Mouse (Mus musculus) stomach, embryonic 14.5 days (tissue): ENCODE data around the gene Gli2. TPM values are rescaled to one million over a fixed set of nuclear protein-coding genes. Genes with fewer than 3 reads are reported as not detected.

ENCODE experiments used
- ATAC-seq: fragments of 200-750 bp; cut with Nextera tagmentation; 2 replicates; pipeline ENCODE4 v1.8.0; 2017; ENCODE audit warnings: low read depth, moderate TSS enrichment; ENCODE audit not compliant: insufficient number of reproducible peaks, insufficient read depth, low FRiP score
- H3K27ac ChIP-seq: fragments of 300-500 bp; sonication (generic); 2 replicates; pipeline ENCODE4 v1.5.1; 2014; ENCODE audit warnings: mild to moderate bottlenecking, low read length, moderate library complexity, mixed read lengths
- H3K27me3 ChIP-seq: fragments of 300-500 bp; sonication (generic); 2 replicates; pipeline ENCODE4 v1.6.1; 2014; ENCODE audit warnings: low read length, control low read depth, mixed read lengths; ENCODE audit not compliant: control insufficient read depth, insufficient read depth
- H3K36me3 ChIP-seq: fragments of 300-500 bp; sonication (generic); 2 replicates; pipeline ENCODE4 v1.6.1; 2014; ENCODE audit warnings: mild to moderate bottlenecking, control low read depth, low read length, moderate library complexity, mixed read lengths; ENCODE audit not compliant: control insufficient read depth, insufficient read depth
- H3K4me1 ChIP-seq: fragments of 300-500 bp; sonication (generic); 2 replicates; pipeline ENCODE4 v1.6.1; 2014; ENCODE audit warnings: low read length, control low read depth, mixed read lengths; ENCODE audit not compliant: control insufficient read depth, insufficient read depth
- H3K4me2 ChIP-seq: fragments of 300-500 bp; sonication (generic); replicated peaks from 2 replicates; pipeline ENCODE4 v1.6.1; 2014; ENCODE audit warnings: low read depth, low read length, control low read depth
- H3K4me3 ChIP-seq: fragments of 300-500 bp; sonication (generic); 2 replicates; pipeline ENCODE4 v1.5.1; 2014; ENCODE audit warnings: low read depth, low read length, control low read depth
- H3K9ac ChIP-seq: fragments of 300-500 bp; sonication (generic); replicated peaks from 2 replicates; pipeline ENCODE4 v1.6.1; 2014; ENCODE audit warnings: low read depth, mild to moderate bottlenecking, control low read depth, low read length, moderate library complexity, mixed read lengths
- H3K9me3 ChIP-seq: fragments of 300-500 bp; sonication (generic); 2 replicates; pipeline ENCODE4 v1.6.1; 2016; ENCODE audit warnings: low read depth, low read length, control low read depth; ENCODE audit not compliant: control insufficient read depth
- WGBS: fragments of 180-500 bp; shearing (Covaris S2); extraction: QIAGEN DNeasy Blood & Tissue Kit; methylation state at CpG from one replicate; pipeline ENCODE4 v1.1.7; 2014; 5-methylcytosine and 5-hydroxymethylcytosine counted together
- polyA plus RNA-seq: library from polyadenylated mRNA; unstranded; fragments of >200 nt; fragmentation: Nextera tagmentation; extraction: Ambion mirVana; gene quantifications from 2 replicates; pipeline ENCODE4 v1.2.1, GENCODE M21; 2014

Gli2 gene
- polyA plus RNA-seq, 1 experiment from 2014 or later, result 18.5 TPM

DNA sequence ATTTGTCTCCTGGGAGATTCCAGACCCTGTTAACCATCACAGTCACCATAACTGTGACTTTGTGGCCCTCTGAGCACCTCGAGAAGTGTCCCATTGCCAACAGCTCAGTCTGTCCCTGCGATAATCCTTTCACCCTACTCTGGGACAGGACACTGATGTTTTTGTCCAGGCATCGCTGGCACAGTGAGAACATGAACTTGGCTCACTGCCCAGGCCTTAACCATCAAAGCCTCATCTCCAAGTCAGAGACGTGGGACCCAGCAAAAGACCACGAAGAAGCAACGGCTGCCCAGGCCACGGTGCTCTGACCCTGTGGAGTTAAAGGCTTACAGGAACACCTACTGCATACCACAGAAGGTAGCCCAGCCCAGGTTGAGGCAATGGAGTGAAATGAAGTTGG, 72.8 kb downstream of the Gli2 start:
- 46% methylated on average over 7 of the region's 7 CpGs for WGBS

GRCm38 (mm10) chr1:118976596-118976995, 76.8 kb downstream of the Gli2 start:
- Histone ChIP-seq H3K9me3 (no peaks in the 10 kb centered on the region), H3K4me2 (no peak overlapping the region), H3K36me3 (peaks cover 8% of the 10 kb centered on the region), H3K27ac (peak overlapping the region; percentile 78; the same call in 1 of the 2 replicates), H3K4me1 (peaks cover 22% of the 10 kb centered on the region), H3K9ac (no peak overlapping the region), H3K27me3 (no peaks in the 10 kb centered on the region), H3K4me3 (no peak overlapping the region)
- WGBS, result 27% methylated on average over 9 of the region's 9 CpGs
- peak; percentile 67; the same call in 1 of the 2 replicates for ATAC-seq

More for the DNA sequence above, 72.8 kb downstream of the Gli2 start:
- Histone ChIP-seq H3K9me3 (no peaks in the 10 kb centered on the region), H3K4me3 (no peak overlapping the region), H3K36me3 (no peaks in the 10 kb centered on the region), H3K4me2 (peak overlapping the region; percentile 49), H3K9ac (peak overlapping the region; percentile 40; the same call in 1 of the 2 replicates), H3K27ac (peak overlapping the region; percentile 55; the same call in 1 of the 2 replicates), H3K27me3 (no peaks in the 10 kb centered on the region), H3K4me1 (peaks cover 57% of the 10 kb centered on the region)
- no peak for ATAC-seq

- peaks cover 8% of the 10 kb centered on the region for H3K36me3 ChIP-seq
- no peak overlapping the region for H3K4me2 ChIP-seq
- no peaks in the 10 kb centered on the region for H3K27me3 ChIP-seq
- no peak overlapping the region for H3K4me3 ChIP-seq
- no peaks in the 10 kb centered on the region for H3K9me3 ChIP-seq
- H3K9ac ChIP-seq, result no peak overlapping the region
- WGBS, result 88% methylated on average over 3 of the region's 3 CpGs
- no peak overlapping the region for H3K27ac ChIP-seq
- H3K4me1 ChIP-seq, result peaks cover 11% of the 10 kb centered on the region
- no peak for ATAC-seq
Measured at GRCm38 (mm10) chr1:118975376-118975775, 78.0 kb downstream of the Gli2 start.

DNA sequence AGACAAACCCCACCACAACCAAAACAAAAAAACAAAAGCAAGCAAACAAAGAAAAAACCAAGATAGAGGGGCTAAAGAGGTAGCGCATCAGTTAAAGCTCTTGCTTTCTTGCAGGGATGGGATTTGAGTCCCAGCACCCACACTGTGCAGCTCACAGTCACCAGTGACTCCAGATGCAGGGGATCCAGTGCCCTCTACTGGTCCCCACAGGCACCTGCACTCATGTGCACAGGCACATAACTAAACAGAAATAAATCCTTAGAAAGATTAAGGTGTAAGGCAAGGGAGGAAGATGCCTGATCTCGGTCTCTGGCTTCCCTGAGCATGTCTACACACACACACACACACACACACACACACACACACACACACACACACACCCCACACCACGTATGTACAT, 83.4 kb downstream of the Gli2 start:
- ATAC-seq, result no peak
- Histone ChIP-seq H3K4me1 (no peaks in the 10 kb centered on the region), H3K36me3 (peaks cover 8% of the 10 kb centered on the region), H3K27ac (no peak overlapping the region), H3K9ac (no peak overlapping the region), H3K27me3 (no peaks in the 10 kb centered on the region), H3K4me2 (no peak overlapping the region), H3K9me3 (no peaks in the 10 kb centered on the region), H3K4me3 (no peak overlapping the region)
- WGBS, result 97% methylated on average over 3 of the region's 3 CpGs

DNA sequence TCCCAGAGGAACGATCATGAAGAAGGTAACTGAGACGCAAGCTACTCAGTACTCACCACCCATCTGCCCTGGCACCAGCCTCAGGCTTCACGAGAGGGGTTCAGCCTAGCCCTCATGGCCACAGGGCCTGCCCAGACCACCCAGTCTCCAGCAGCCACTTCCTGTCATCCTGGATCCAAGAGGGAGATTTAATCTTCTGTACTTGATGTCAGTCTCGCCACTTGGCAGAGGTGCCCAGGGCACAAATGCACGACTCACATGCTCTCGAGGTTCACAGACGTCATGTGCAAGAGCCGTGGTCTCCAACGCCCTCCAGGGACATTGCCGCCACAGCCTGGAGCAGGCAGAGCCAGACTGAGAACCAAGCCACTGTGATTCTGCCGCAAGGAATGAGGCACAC, 84.0 kb downstream of the Gli2 start:
- Histone ChIP-seq H3K4me2 (no peak overlapping the region), H3K27me3 (no peaks in the 10 kb centered on the region), H3K4me1 (no peaks in the 10 kb centered on the region), H3K27ac (no peak overlapping the region), H3K4me3 (no peak overlapping the region), H3K9me3 (no peaks in the 10 kb centered on the region), H3K9ac (no peak overlapping the region), H3K36me3 (peaks cover 8% of the 10 kb centered on the region)
- WGBS, result 72% methylated on average over 11 of the region's 11 CpGs
- no peak for ATAC-seq

- no peaks in the 10 kb centered on the region for H3K9me3 ChIP-seq
- H3K27me3 ChIP-seq, result no peaks in the 10 kb centered on the region
- peaks cover 8% of the 10 kb centered on the region for H3K36me3 ChIP-seq
- H3K4me3 ChIP-seq, result no peak overlapping the region
- no peak overlapping the region for H3K27ac ChIP-seq
- WGBS, result 80% methylated on average over 5 of the region's 5 CpGs
- no peak overlapping the region for H3K4me2 ChIP-seq
- H3K4me1 ChIP-seq, result no peaks in the 10 kb centered on the region
- H3K9ac ChIP-seq, result no peak overlapping the region
- ATAC-seq, result no peak
Measured at GRCm38 (mm10) chr1:118968661-118969179, 84.7 kb downstream of the Gli2 start.

DNA sequence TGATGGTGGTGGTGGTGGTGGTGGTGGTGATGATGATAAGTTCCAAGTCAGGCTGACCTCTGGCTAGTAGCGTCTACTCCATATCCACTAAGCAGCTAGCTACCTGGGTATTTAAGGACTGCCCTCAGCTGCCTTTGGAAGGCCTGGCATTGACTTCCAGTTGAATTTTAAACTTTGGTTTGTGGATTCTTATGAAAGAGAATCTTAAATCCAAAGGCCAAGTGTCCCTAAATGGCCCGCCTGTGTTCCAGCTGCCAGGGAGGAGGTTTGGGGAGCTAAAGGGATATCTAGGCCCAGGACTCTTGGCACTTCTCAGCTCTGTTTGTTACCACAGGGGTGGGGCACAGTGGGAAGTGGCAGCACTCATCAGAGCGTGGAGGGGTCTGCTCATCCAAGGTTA, 85.4 kb downstream of the Gli2 start:
- ATAC-seq, result no peak
- Histone ChIP-seq H3K27ac (no peak overlapping the region), H3K4me1 (no peaks in the 10 kb centered on the region), H3K4me3 (no peak overlapping the region), H3K4me2 (no peak overlapping the region), H3K9ac (no peak overlapping the region), H3K27me3 (no peaks in the 10 kb centered on the region), H3K9me3 (no peaks in the 10 kb centered on the region), H3K36me3 (peaks cover 2% of the 10 kb centered on the region)
- WGBS, result 91% methylated on average over 3 of the region's 3 CpGs

GRCm38 (mm10) chr1:118967281-118967680, 86.1 kb downstream of the Gli2 start:
- Histone ChIP-seq H3K4me1 (no peaks in the 10 kb centered on the region), H3K27ac (no peak overlapping the region), H3K27me3 (no peaks in the 10 kb centered on the region), H3K4me2 (no peak overlapping the region), H3K9me3 (no peaks in the 10 kb centered on the region), H3K36me3 (no peaks in the 10 kb centered on the region; the same call in 1 of the 2 replicates), H3K4me3 (no peak overlapping the region), H3K9ac (no peak overlapping the region)
- 60% methylated on average over 3 of the region's 3 CpGs for WGBS
- ATAC-seq, result no peak

- Histone ChIP-seq H3K27me3 (no peaks in the 10 kb centered on the region), H3K9ac (no peak overlapping the region), H3K4me1 (peaks cover 30% of the 10 kb centered on the region), H3K4me3 (no peak overlapping the region), H3K4me2 (no peak overlapping the region), H3K27ac (no peak overlapping the region), H3K9me3 (no peaks in the 10 kb centered on the region), H3K36me3 (no peaks in the 10 kb centered on the region)
- 78% methylated on average over 7 of the region's 7 CpGs for WGBS
- ATAC-seq, result no peak
Measured at GRCm38 (mm10) chr1:118958644-118959043, 94.8 kb downstream of the Gli2 start.
